Mouse (Mus musculus) right cerebral cortex, adult 18-20 months (tissue): ENCODE measurements around the gene Slc1a1.

Experiments
- DNase-seq: peaks from one replicate; pipeline ENCODE4 v3.0.0; 2022; ENCODE audit warnings: mixed read lengths

Slc1a1 gene

GRCm38 (mm10) chr19:28834798-28835499, at the start of gene Slc1a1:
Gene Slc1a1 (plus strand): TSS chr19:28835049.
- DNase-seq, result peak; percentile 87

- no peak for DNase-seq
Measured at GRCm38 (mm10) chr19:28790196-28790595, 44.7 kb upstream of the Slc1a1 start.

- no peak for DNase-seq
Measured at GRCm38 (mm10) chr19:28793307-28793706, 41.5 kb upstream of the Slc1a1 start.

GRCm38 (mm10) chr19:28796146-28796848, 38.6 kb upstream of the Slc1a1 start:
- no peak for DNase-seq

GRCm38 (mm10) chr19:28796966-28797365, 37.9 kb upstream of the Slc1a1 start:
- peak; percentile 11 for DNase-seq

GRCm38 (mm10) chr19:28797611-28798010, 37.2 kb upstream of the Slc1a1 start:
- no peak for DNase-seq

- peak; percentile 11 for DNase-seq
Measured at GRCm38 (mm10) chr19:28800448-28800847, 34.4 kb upstream of the Slc1a1 start.

GRCm38 (mm10) chr19:28806276-28806675, 28.6 kb upstream of the Slc1a1 start:
- DNase-seq, result no peak

GRCm38 (mm10) chr19:28806821-28807496, 27.9 kb upstream of the Slc1a1 start:
- DNase-seq, result no peak

- no peak for DNase-seq
Measured at GRCm38 (mm10) chr19:28807497-28807871, 27.4 kb upstream of the Slc1a1 start.

- DNase-seq, result no peak
Measured at GRCm38 (mm10) chr19:28818286-28818685, 16.6 kb upstream of the Slc1a1 start.

- DNase-seq, result no peak
Measured at GRCm38 (mm10) chr19:28827697-28828328, 7.0 kb upstream of the Slc1a1 start.

GRCm38 (mm10) chr19:28831324-28831723, 3.5 kb upstream of the Slc1a1 start:
- no peak for DNase-seq

- no peak for DNase-seq
Measured at GRCm38 (mm10) chr19:28832605-28833004, 2.2 kb upstream of the Slc1a1 start.

GRCm38 (mm10) chr19:28834388-28834787, 461 bp upstream of the Slc1a1 start:
- no peak for DNase-seq

- peak; percentile 12 for DNase-seq
Measured at GRCm38 (mm10) chr19:28835500-28835864, 633 bp downstream of the Slc1a1 start.

- no peak for DNase-seq
Measured at GRCm38 (mm10) chr19:28836116-28836515, 1.3 kb downstream of the Slc1a1 start.

GRCm38 (mm10) chr19:28836651-28837410, 2.0 kb downstream of the Slc1a1 start:
- no peak for DNase-seq

GRCm38 (mm10) chr19:28838796-28839195, 3.9 kb downstream of the Slc1a1 start:
- DNase-seq, result no peak

- peak; percentile 45 for DNase-seq
Measured at GRCm38 (mm10) chr19:28844946-28845710, 10.3 kb downstream of the Slc1a1 start.

GRCm38 (mm10) chr19:28850510-28850909, 15.7 kb downstream of the Slc1a1 start:
- DNase-seq, result no peak

- DNase-seq, result no peak
Measured at GRCm38 (mm10) chr19:28852001-28852400, 17.2 kb downstream of the Slc1a1 start.
